Mouse (Mus musculus) MEL (cell line): ENCODE data around the gene Trarg1. TPM values are rescaled to one million over a fixed set of nuclear protein-coding genes. Genes with fewer than 3 reads are reported as not detected.

ENCODE experiments used
- DNase-seq: peaks from one replicate; pipeline ENCODE4 v3.0.0; 2011; ENCODE audit warnings: low read depth, low spot score
- H3K27ac ChIP-seq: 2 replicates; pipeline ENCODE4 v1.5.1; 2012; ENCODE audit warnings: low read depth, mild to moderate bottlenecking, control low read depth, low read length, moderate library complexity; ENCODE audit not compliant: control insufficient read depth
- H3K27me3 ChIP-seq, 2 experiments: fragments of 150-350 bp in 1 of 2; sonication (generic) in 1 of 2; 2 replicates each; pipeline ENCODE4 v1.6.1; 2012; ENCODE audit warnings: low read length in 2 of 2, mild to moderate bottlenecking in 2 of 2, improper control_type of control experiment in 1 of 2, moderate library complexity in 1 of 2; ENCODE audit not compliant: insufficient read depth in 2 of 2, control insufficient read depth in 1 of 2
- H3K36me3 ChIP-seq, 2 experiments: 2 replicates each; pipeline ENCODE4 v1.6.1; 2012 to 2014; ENCODE audit warnings: low read length in 2 of 2, improper control_type of control experiment in 1 of 2, inconsistent platforms in 1 of 2, mild to moderate bottlenecking in 1 of 2; ENCODE audit not compliant: insufficient read depth in 2 of 2, control insufficient read depth in 1 of 2
- H3K4me1 ChIP-seq, 2 experiments: fragments of 150-350 bp in 1 of 2; sonication (generic) in 1 of 2; 2 replicates each; pipeline ENCODE4 v1.6.1; 2012; ENCODE audit warnings: low read length in 2 of 2, improper control_type of control experiment in 1 of 2, mild to moderate bottlenecking in 1 of 2; ENCODE audit not compliant: insufficient read depth in 2 of 2, control insufficient read depth in 1 of 2
- H3K4me3 ChIP-seq, 2 experiments: fragments of 150-350 bp in 1 of 2; sonication (generic) in 1 of 2; 2 replicates each; pipeline ENCODE4 v1.5.1; 2012; ENCODE audit warnings: low read depth in 2 of 2, low read length in 2 of 2, mild to moderate bottlenecking in 2 of 2, moderate library complexity in 2 of 2, control low read depth in 1 of 2, improper control_type of control experiment in 1 of 2; ENCODE audit not compliant: control insufficient read depth in 1 of 2, insufficient read depth in 1 of 2
- H3K79me2 ChIP-seq: 2 replicates; pipeline ENCODE4 v1.6.1; 2012; ENCODE audit warnings: mild to moderate bottlenecking, low read length, moderate library complexity; ENCODE audit not compliant: control insufficient read depth, poor library complexity, insufficient read depth
- H3K9ac ChIP-seq: 2 replicates; pipeline ENCODE4 v1.6.1; 2012; ENCODE audit warnings: low read depth, mild to moderate bottlenecking, control low read depth, low read length, moderate library complexity; ENCODE audit not compliant: control insufficient read depth, poor library complexity, severe bottlenecking
- H3K9me3 ChIP-seq: fragments of 150-350 bp; sonication (generic); replicated peaks from 2 replicates; pipeline ENCODE4 v1.6.1; 2012; ENCODE audit warnings: mild to moderate bottlenecking, low read length, improper control_type of control experiment, moderate library complexity; ENCODE audit not compliant: insufficient read depth
- CTCF ChIP-seq, 3 experiments: IDR thresholded peaks in 2 of 3; conservative IDR thresholded peaks in 1 of 3; 2 replicates each; pipeline ENCODE4 v1.5.1; 2011 to 2012; ENCODE audit warnings: low read length in 3 of 3, low read depth in 2 of 3, mild to moderate bottlenecking in 2 of 3, improper control_type of control experiment in 1 of 3, inconsistent platforms in 1 of 3, mixed read lengths in 1 of 3, moderate library complexity in 1 of 3; ENCODE audit not compliant: control insufficient read depth in 1 of 3, insufficient read depth in 1 of 3, poor library complexity in 1 of 3, severe bottlenecking in 1 of 3
- ELF1 ChIP-seq: IDR thresholded peaks from 2 replicates; pipeline ENCODE4 v1.6.1; 2014; ENCODE audit warnings: low read depth, mild to moderate bottlenecking, inconsistent platforms, low read length, improper control_type of control experiment, moderate library complexity
- GABPA ChIP-seq: IDR thresholded peaks from 2 replicates; pipeline ENCODE4 v1.6.1; 2012; ENCODE audit warnings: low read depth, mild to moderate bottlenecking, inconsistent platforms, low read length, improper control_type of control experiment, moderate library complexity
- KAT2A ChIP-seq: conservative IDR thresholded peaks from 2 replicates; pipeline ENCODE4 v1.6.1; 2012; ENCODE audit warnings: low read depth, low read length, improper control_type of control experiment, inconsistent platforms
- MXI1 ChIP-seq: IDR thresholded peaks from 2 replicates; pipeline ENCODE4 v1.6.1; 2011; ENCODE audit warnings: mild to moderate bottlenecking, low read depth, low read length, improper control_type of control experiment
- MYC ChIP-seq: IDR thresholded peaks from 2 replicates; pipeline ENCODE4 v1.6.1; 2011; ENCODE audit warnings: low read depth, mild to moderate bottlenecking, low read length, improper control_type of control experiment, moderate library complexity
- POLR2AphosphoS5 ChIP-seq: IDR thresholded peaks from 2 replicates; pipeline ENCODE4 v1.6.1; 2012; ENCODE audit warnings: low read depth, borderline replicate concordance, mild to moderate bottlenecking, inconsistent platforms, low read length, moderate library complexity, mixed read lengths
- SMC3 ChIP-seq: IDR thresholded peaks from 2 replicates; pipeline ENCODE4 v1.6.1; 2011; ENCODE audit warnings: low read depth, low read length, improper control_type of control experiment
- TCF12 ChIP-seq: IDR thresholded peaks from 2 replicates; pipeline ENCODE4 v1.6.1; 2014; ENCODE audit warnings: low read depth, mild to moderate bottlenecking, inconsistent platforms, low read length, improper control_type of control experiment, moderate library complexity
- UBTF ChIP-seq: IDR thresholded peaks from 2 replicates; pipeline ENCODE4 v1.6.1; 2012; ENCODE audit warnings: low read depth, mild to moderate bottlenecking, inconsistent platforms, low read length, improper control_type of control experiment, moderate library complexity, borderline replicate concordance; ENCODE audit not compliant: insufficient read depth
- ZC3H11A ChIP-seq: IDR thresholded peaks from 2 replicates; pipeline ENCODE4 v1.6.1; 2012; ENCODE audit warnings: low read depth, mild to moderate bottlenecking, inconsistent platforms, low read length, improper control_type of control experiment
- polyA plus RNA-seq, 2 experiments: library from polyadenylated mRNA; stranded (reverse) in 1 of 2; unstranded in 1 of 2; fragments of >175 nt in 1 of 2; fragments of >200 nt in 1 of 2; gene quantifications; 2 replicates each; pipeline versions ENCODE4 v1.2.1 to v1.2.4; 2012; ENCODE audit warnings: low replicate concordance in 2 of 2, low read depth in 1 of 2; ENCODE audit not compliant: insufficient read length in 2 of 2, insufficient read depth in 1 of 2, missing spikeins in 1 of 2
- total RNA-seq: library from RNA; depleted of rRNA; stranded (reverse); fragments of 300-350 nt; gene quantifications from 2 replicates; pipeline ENCODE4 v1.2.3, GENCODE M21; 2012; rRNA removed

The Trarg1 gene
- total and polyA plus RNA-seq, 3 experiments = not detected

- TF ChIP-seq GABPA (no peak), ZC3H11A (no peak), POLR2AphosphoS5 (no peak), ELF1 (no peak), MYC (no peak), TCF12 (no peak), KAT2A (no peak), UBTF (no peak)
- peaks cover 0 to 24% of the 10 kb centered on the region in 2 experiments; a peak in 2 of 4 replicates for H3K36me3 ChIP-seq
- DNase-seq = no peak
Observed at GRCm38 (mm10) chr11:76742511-76742910, 62.9 kb downstream of the Trarg1 start.

GRCm38 (mm10) chr11:76744550-76744949 lies 64.9 kb downstream of the Trarg1 start:
- H3K79me2 ChIP-seq = no peaks in the 10 kb centered on the region
- peaks cover 0 to 33% of the 10 kb centered on the region in 2 experiments; a peak in 2 of 4 replicates for H3K36me3 ChIP-seq
- no peaks in the 10 kb centered on the region for H3K9me3 ChIP-seq
- H3K27me3 ChIP-seq = no peaks in the 10 kb centered on the region
- H3K4me3 ChIP-seq = no peak overlapping the region
- DNase-seq = no peak
- H3K4me1 ChIP-seq = no peaks in the 10 kb centered on the region
- H3K9ac ChIP-seq = no peak overlapping the region
- H3K27ac ChIP-seq = no peak overlapping the region
- TF ChIP-seq SMC3 (peak; percentile 14; the same call in 1 of the 2 replicates), TCF12 (no peak), CTCF (IDR thresholded peaks at IDR 0.05 in 2 of 3, conservative IDR thresholded peaks at IDR 0.05 in 1 of 3; ENCODE audit: control insufficient read depth in 1 of 3, insufficient read depth in 1 of 3, low read depth in 2 of 3, low read length in 3 of 3, poor library complexity in 1 of 3, severe bottlenecking in 1 of 3) (peak in 2 of 3 experiments; percentile 7 to 28; a peak in 2 of 6 replicates)

More at GRCm38 (mm10) chr11:76742511-76742910, 62.9 kb downstream of the Trarg1 start:
- H3K4me3 ChIP-seq = no peak overlapping the region
- H3K79me2 ChIP-seq = no peaks in the 10 kb centered on the region
- no peaks in the 10 kb centered on the region for H3K4me1 ChIP-seq
- no peak overlapping the region for H3K9ac ChIP-seq
- H3K27ac ChIP-seq = no peak overlapping the region
- no peaks in the 10 kb centered on the region for H3K9me3 ChIP-seq
- no peaks in the 10 kb centered on the region for H3K27me3 ChIP-seq

- H3K4me3 ChIP-seq = no peak overlapping the region
Observed at GRCm38 (mm10) chr11:76745921-76746320, 66.3 kb downstream of the Trarg1 start.

More at GRCm38 (mm10) chr11:76745921-76746320, 66.3 kb downstream of the Trarg1 start:
- no peak overlapping the region for H3K27ac ChIP-seq
- H3K36me3 ChIP-seq = peaks cover 0 to 36% of the 10 kb centered on the region in 2 experiments; a peak in 2 of 4 replicates
- DNase-seq = peak; percentile 23
- no peaks in the 10 kb centered on the region for H3K9me3 ChIP-seq
- H3K27me3 ChIP-seq = no peaks in the 10 kb centered on the region
- no peaks in the 10 kb centered on the region for H3K4me1 ChIP-seq
- TF ChIP-seq MXI1 (no peak), CTCF (IDR thresholded peaks at IDR 0.05 in 2 of 3, conservative IDR thresholded peaks at IDR 0.05 in 1 of 3; ENCODE audit: control insufficient read depth in 1 of 3, insufficient read depth in 1 of 3, low read depth in 2 of 3, low read length in 3 of 3, poor library complexity in 1 of 3, severe bottlenecking in 1 of 3) (peak in 1 of 3 experiments; percentile 18; a peak in 2 of 6 replicates), ZC3H11A (no peak)
- no peaks in the 10 kb centered on the region for H3K79me2 ChIP-seq
- no peak overlapping the region for H3K9ac ChIP-seq

Other genes starting within 250 kb of the Trarg1 start
- 3.3 and 3.8 TPM in 2 replicates for gene Abr, start 57.5 kb upstream of the Trarg1 start, total RNA-seq
- gene Abr, start 57.5 kb upstream of the Trarg1 start, polyA plus RNA-seq = 1 to 10 TPM in 1 of 2 experiments, not detected in 1; 8.8 TPM
- not detected in 2 replicates for gene Bhlha9, start 7.3 kb upstream of the Trarg1 start, total RNA-seq
- gene Bhlha9, start 7.3 kb upstream of the Trarg1 start, polyA plus RNA-seq = not detected
- 18.3 and 23.1 TPM in 2 replicates for gene Gosr1, start 83.8 kb downstream of the Trarg1 start, total RNA-seq
- gene Gosr1, start 83.8 kb downstream of the Trarg1 start, polyA plus RNA-seq = 10 to 100 TPM in 1 of 2 experiments, not detected in 1; 25.8 TPM
- gene Cpd, start 167.2 kb downstream of the Trarg1 start, total RNA-seq = 9.1 and 14.6 TPM in 2 replicates
- 1 to 10 TPM in 1 of 2 experiments, not detected in 1; 7.5 TPM for gene Cpd, start 167.2 kb downstream of the Trarg1 start, polyA plus RNA-seq
- gene Tmigd1, start 222.4 kb downstream of the Trarg1 start, total RNA-seq = not detected in 2 replicates
- not detected for gene Tmigd1, start 222.4 kb downstream of the Trarg1 start, polyA plus RNA-seq
- gene Blmh, start 245.0 kb downstream of the Trarg1 start, total RNA-seq = 111 and 144 TPM in 2 replicates
- gene Blmh, start 245.0 kb downstream of the Trarg1 start, polyA plus RNA-seq = 100 to 1,000 TPM in 1 of 2 experiments, not detected in 1; 116 TPM